Mouse (Mus musculus) lung, embryonic 14.5 days (tissue): ENCODE results near the gene Ranbp1. TPM values are rescaled to one million over a fixed set of nuclear protein-coding genes. Genes with fewer than 3 reads are reported as not detected.

Experiments
- ATAC-seq: fragments of 200-750 bp; cut with Nextera tagmentation; 2 replicates; pipeline ENCODE4 v1.8.0; 2017; ENCODE audit warnings: mild to moderate bottlenecking, moderate TSS enrichment, moderate library complexity; ENCODE audit not compliant: insufficient read depth
- DNase-seq: peaks from one replicate; pipeline ENCODE4 v3.0.0-alpha.2; 2015
- H3K27ac ChIP-seq: fragments of 300-500 bp; sonication (generic); 2 replicates; pipeline ENCODE4 v1.5.1; 2014; ENCODE audit warnings: low read depth, mild to moderate bottlenecking, moderate library complexity
- H3K27me3 ChIP-seq: fragments of 300-500 bp; sonication (generic); 2 replicates; pipeline ENCODE4 v1.6.1; 2014; ENCODE audit warnings: low read length, control low read depth; ENCODE audit not compliant: insufficient read depth
- H3K36me3 ChIP-seq: fragments of 300-500 bp; sonication (generic); 2 replicates; pipeline ENCODE4 v1.6.1; 2014; ENCODE audit warnings: control low read depth; ENCODE audit not compliant: insufficient read depth
- H3K4me1 ChIP-seq: fragments of 300-500 bp; sonication (generic); 2 replicates; pipeline ENCODE4 v1.6.1; 2014; ENCODE audit warnings: antibody characterized with exemption, control low read depth; ENCODE audit not compliant: insufficient read depth
- H3K4me2 ChIP-seq: fragments of 300-500 bp; sonication (generic); 2 replicates; pipeline ENCODE4 v1.6.1; 2014; ENCODE audit warnings: mild to moderate bottlenecking
- H3K4me3 ChIP-seq: fragments of 300-500 bp; sonication (generic); 2 replicates; pipeline ENCODE4 v1.5.1; 2014; ENCODE audit warnings: low read depth, low read length
- H3K9ac ChIP-seq: fragments of 300-500 bp; sonication (generic); 2 replicates; pipeline ENCODE4 v1.6.1; 2014
- H3K9me3 ChIP-seq: fragments of 300-500 bp; sonication (generic); 2 replicates; pipeline ENCODE4 v1.6.1; 2016; ENCODE audit warnings: low read depth, low read length, control low read depth
- CTCF ChIP-seq: IDR thresholded peaks from 2 replicates; pipeline ENCODE4 v1.5.1; 2016; ENCODE audit warnings: antibody characterized with exemption, low read depth
- WGBS: fragments of 180-500 bp; shearing (Covaris S2); extraction: QIAGEN DNeasy Blood & Tissue Kit; methylation state at CpG from one replicate; pipeline ENCODE4 v1.1.7; 2014; 5-methylcytosine and 5-hydroxymethylcytosine counted together
- polyA plus RNA-seq: library from polyadenylated mRNA; unstranded; fragments of >200 nt; fragmentation: Nextera tagmentation; extraction: Ambion mirVana; gene quantifications from 2 replicates; pipeline ENCODE4 v1.2.1, GENCODE M21; 2014

The Ranbp1 gene
- polyA plus RNA-seq, 1 experiment from 2014 or later = 776 TPM

GRCm38 (mm10) chr16:18247521-18248399 is 772 bp downstream of the Ranbp1 start:
- Histone ChIP-seq H3K4me3 (peak overlapping the region; percentile 97), H3K9me3 (no peaks in the 10 kb centered on the region), H3K4me2 (peak overlapping the region; percentile 80), H3K4me1 (peaks cover 12% of the 10 kb centered on the region; the same call in 1 of the 2 replicates), H3K36me3 (peaks cover 68% of the 10 kb centered on the region), H3K27me3 (no peaks in the 10 kb centered on the region), H3K27ac (peak overlapping the region; percentile 91), H3K9ac (peak overlapping the region; percentile 95)
- DNase-seq = peak; percentile 60
- peak; percentile 0; the same call in 1 of the 2 replicates for ATAC-seq
- TF ChIP-seq CTCF = no peak
- under 1% methylated on average over 33 of the region's 33 CpGs for WGBS

- DNase-seq = no peak
- Histone ChIP-seq H3K9ac (no peak overlapping the region), H3K4me2 (no peak overlapping the region), H3K36me3 (peaks cover 88% of the 10 kb centered on the region), H3K9me3 (no peaks in the 10 kb centered on the region), H3K4me1 (peaks cover under 1% of the 10 kb centered on the region; the same call in 1 of the 2 replicates), H3K27ac (no peak overlapping the region), H3K4me3 (no peak overlapping the region), H3K27me3 (no peaks in the 10 kb centered on the region)
- 91% methylated on average over 10 of the region's 10 CpGs for WGBS
- no peak for TF ChIP-seq CTCF
- ATAC-seq = no peak
Observed at GRCm38 (mm10) chr16:18241581-18241980, 7.0 kb downstream of the Ranbp1 start.

- no peak overlapping the region; the same call in 1 of the 2 replicates for H3K9ac ChIP-seq
Observed at GRCm38 (mm10) chr16:18236676-18237501, 11.6 kb downstream of the Ranbp1 start.

GRCm38 (mm10) chr16:18235389-18236065 is 13.0 kb downstream of the Ranbp1 start:
- Histone ChIP-seq H3K4me2 (peak overlapping the region; percentile 83), H3K4me3 (peak overlapping the region; percentile 83), H3K27ac (peak overlapping the region; percentile 89), H3K27me3 (no peaks in the 10 kb centered on the region), H3K36me3 (peaks cover 27% of the 10 kb centered on the region), H3K9me3 (no peaks in the 10 kb centered on the region), H3K4me1 (peaks cover 6% of the 10 kb centered on the region; the same call in 1 of the 2 replicates), H3K9ac (peak overlapping the region; percentile 86)
- no peak for TF ChIP-seq CTCF
- peak; percentile 70 for DNase-seq
- WGBS = 3% methylated on average over 19 of the region's 19 CpGs
- ATAC-seq = peak; percentile 74

More at GRCm38 (mm10) chr16:18236676-18237501, 11.6 kb downstream of the Ranbp1 start:
- Histone ChIP-seq H3K4me2 (peak overlapping the region; percentile 83; the same call in 1 of the 2 replicates), H3K4me1 (peaks cover 6% of the 10 kb centered on the region; the same call in 1 of the 2 replicates), H3K4me3 (peak overlapping the region; percentile 83; the same call in 1 of the 2 replicates), H3K9me3 (no peaks in the 10 kb centered on the region), H3K27ac (peak overlapping the region; percentile 89; the same call in 1 of the 2 replicates), H3K27me3 (no peaks in the 10 kb centered on the region), H3K36me3 (peaks cover 41% of the 10 kb centered on the region)
- ATAC-seq = no peak
- no peak for TF ChIP-seq CTCF
- no peak for DNase-seq
- 70% methylated on average over 7 of the region's 7 CpGs for WGBS

- peak within 1 kb of the TSS; percentile 83 for H3K4me2 ChIP-seq
- peak within 1 kb of the TSS; percentile 83 for H3K4me3 ChIP-seq
- no peak for TF ChIP-seq CTCF
- peak within 1 kb of the TSS; percentile 86 for H3K9ac ChIP-seq
- H3K27ac ChIP-seq = peak within 1 kb of the TSS; percentile 89
- H3K9me3 ChIP-seq = no peaks in the 10 kb centered on the region
- H3K4me1 ChIP-seq = peaks cover 6% of the 10 kb centered on the region; the same call in 1 of the 2 replicates
- ATAC-seq = peak; percentile 80
- WGBS = under 1% methylated on average over 54 of the region's 79 CpGs
- no peaks in the 10 kb centered on the region for H3K27me3 ChIP-seq
- peak; percentile 88 for DNase-seq
- peaks cover 20% of the 10 kb centered on the region for H3K36me3 ChIP-seq
Observed at GRCm38 (mm10) chr16:18234671-18235388, 13.7 kb downstream of the Ranbp1 start, which contains the start of gene Zdhhc8. TSS of gene Zdhhc8 (minus strand) at chr16:18235136.
